Mouse (Mus musculus): ENCODE results near the gene Myl12a. TPM values are rescaled to one million over a fixed set of nuclear protein-coding genes. Genes with fewer than 3 reads are reported as not detected.

The Myl12a gene
- polyA plus RNA-seq, 1 experiment from 2014 or later = 292 TPM

GRCm38 (mm10) chr17:71008676-71009075 lies 6.0 kb upstream of the Myl12a start:
- Histone ChIP-seq H3K4me2 (replicated peaks) (no peak overlapping the region), H3K4me3 (no peak overlapping the region), H3K36me3 (no peaks in the 10 kb centered on the region), H3K9ac (no peak overlapping the region), H3K27me3 (replicated peaks) (no peaks in the 10 kb centered on the region), H3K4me1 (no peaks in the 10 kb centered on the region), H3K9me3 (no peaks in the 10 kb centered on the region), H3K27ac (no peak overlapping the region)
- no peak for ATAC-seq (ENCODE audit: low FRiP score, low read depth)
- WGBS = 85% methylated on average over 3 of the region's 3 CpGs

- no peaks in the 10 kb centered on the region for H3K36me3 ChIP-seq
- no peak overlapping the region for H3K4me2 ChIP-seq (replicated peaks)
- H3K4me1 ChIP-seq = peaks cover 9% of the 10 kb centered on the region; the same call in 1 of the 2 replicates
- no peaks in the 10 kb centered on the region for H3K27me3 ChIP-seq (replicated peaks)
- no peak overlapping the region for H3K9ac ChIP-seq
- ATAC-seq (ENCODE audit: low FRiP score, low read depth) = no peak
- H3K9me3 ChIP-seq = no peaks in the 10 kb centered on the region
- H3K27ac ChIP-seq = no peak overlapping the region
- H3K4me3 ChIP-seq = no peak overlapping the region
- WGBS = 87% methylated on average over 5 of the region's 5 CpGs
Measured at GRCm38 (mm10) chr17:71006976-71007375, 4.3 kb upstream of the Myl12a start.

GRCm38 (mm10) chr17:71004186-71004960 lies 1.7 kb upstream of the Myl12a start:
- ATAC-seq (ENCODE audit: low FRiP score, low read depth) = no peak
- Histone ChIP-seq H3K4me1 (peaks cover 18% of the 10 kb centered on the region; the same call in 1 of the 2 replicates), H3K4me2 (replicated peaks) (no peak overlapping the region), H3K4me3 (no peak overlapping the region), H3K9me3 (no peaks in the 10 kb centered on the region), H3K27me3 (replicated peaks) (no peaks in the 10 kb centered on the region), H3K27ac (no peak overlapping the region), H3K9ac (no peak overlapping the region), H3K36me3 (no peaks in the 10 kb centered on the region)
- 93% methylated on average over 10 of the region's 10 CpGs for WGBS

GRCm38 (mm10) chr17:71003721-71004120 lies 1.0 kb upstream of the Myl12a start:
- Histone ChIP-seq H3K4me1 (peaks cover 18% of the 10 kb centered on the region; the same call in 1 of the 2 replicates), H3K9me3 (no peaks in the 10 kb centered on the region), H3K4me2 (replicated peaks) (no peak overlapping the region), H3K36me3 (no peaks in the 10 kb centered on the region), H3K27me3 (replicated peaks) (no peaks in the 10 kb centered on the region), H3K4me3 (no peak overlapping the region), H3K27ac (no peak overlapping the region), H3K9ac (no peak overlapping the region)
- WGBS = 90% methylated on average over 2 of the region's 2 CpGs
- ATAC-seq (ENCODE audit: low FRiP score, low read depth) = no peak

- Histone ChIP-seq H3K36me3 (no peaks in the 10 kb centered on the region), H3K27me3 (replicated peaks) (no peaks in the 10 kb centered on the region), H3K4me3 (peak overlapping the region; percentile 89; the same call in 1 of the 2 replicates), H3K27ac (no peak overlapping the region), H3K4me1 (peaks cover 18% of the 10 kb centered on the region; the same call in 1 of the 2 replicates), H3K9ac (no peak overlapping the region), H3K4me2 (replicated peaks) (peak overlapping the region; percentile 68), H3K9me3 (no peaks in the 10 kb centered on the region)
- 68% methylated on average over 4 of the region's 4 CpGs for WGBS
- ATAC-seq (ENCODE audit: low FRiP score, low read depth) = no peak
Measured at GRCm38 (mm10) chr17:71003112-71003511, 434 bp upstream of the Myl12a start.

GRCm38 (mm10) chr17:71002081-71002743 lies 466 bp downstream of the Myl12a start, which contains the start of gene Myom1:
TSS of gene Myom1 (plus strand) at chr17:71002633.
- no peaks in the 10 kb centered on the region for H3K36me3 ChIP-seq

GRCm38 (mm10) chr17:71001699-71002080 lies 988 bp downstream of the Myl12a start:
- Histone ChIP-seq H3K27me3 (replicated peaks) (no peaks in the 10 kb centered on the region), H3K9ac (peak overlapping the region; percentile 84), H3K4me1 (peaks cover 18% of the 10 kb centered on the region; the same call in 1 of the 2 replicates), H3K27ac (peak overlapping the region; percentile 65), H3K9me3 (no peaks in the 10 kb centered on the region), H3K36me3 (no peaks in the 10 kb centered on the region), H3K4me2 (replicated peaks) (peak overlapping the region; percentile 68), H3K4me3 (peak overlapping the region; percentile 89)
- peak; percentile 62 for ATAC-seq (ENCODE audit: low FRiP score, low read depth)
- WGBS = under 1% methylated on average over 34 of the region's 43 CpGs

More at GRCm38 (mm10) chr17:71002081-71002743, 466 bp downstream of the Myl12a start, which contains the start of gene Myom1:
- peak within 1 kb of the TSS; percentile 65 for H3K27ac ChIP-seq
- H3K27me3 ChIP-seq (replicated peaks) = no peaks in the 10 kb centered on the region
- peak within 1 kb of the TSS; percentile 84 for H3K9ac ChIP-seq
- under 1% methylated on average over 65 of the region's 65 CpGs for WGBS
- peak within 1 kb of the TSS; percentile 68 for H3K4me2 ChIP-seq (replicated peaks)
- ATAC-seq (ENCODE audit: low FRiP score, low read depth) = peak; percentile 97
- peak within 1 kb of the TSS; percentile 89 for H3K4me3 ChIP-seq
- H3K9me3 ChIP-seq = no peaks in the 10 kb centered on the region
- peaks cover 18% of the 10 kb centered on the region; the same call in 1 of the 2 replicates for H3K4me1 ChIP-seq

GRCm38 (mm10) chr17:71001067-71001466 lies 1.6 kb downstream of the Myl12a start:
- H3K27ac ChIP-seq = no peak overlapping the region
- H3K4me2 ChIP-seq (replicated peaks) = peak overlapping the region; percentile 68
- peaks cover 4% of the 10 kb centered on the region; the same call in 1 of the 2 replicates for H3K36me3 ChIP-seq
- peak overlapping the region; percentile 89 for H3K4me3 ChIP-seq
- H3K4me1 ChIP-seq = peaks cover 18% of the 10 kb centered on the region; the same call in 1 of the 2 replicates
- H3K9ac ChIP-seq = 0 out of 2 replicates have a peak overlapping the region, but pooled peaks have one; percentile 84
- no peak for ATAC-seq (ENCODE audit: low FRiP score, low read depth)
- no peaks in the 10 kb centered on the region for H3K9me3 ChIP-seq
- H3K27me3 ChIP-seq (replicated peaks) = no peaks in the 10 kb centered on the region
- WGBS = 16% methylated on average over 6 of the region's 6 CpGs

- ATAC-seq (ENCODE audit: low FRiP score, low read depth) = no peak
- no peak overlapping the region for H3K4me3 ChIP-seq
- H3K27ac ChIP-seq = no peak overlapping the region
- peaks cover 18% of the 10 kb centered on the region; the same call in 1 of the 2 replicates for H3K4me1 ChIP-seq
- peak overlapping the region; percentile 41 for H3K4me2 ChIP-seq (replicated peaks)
- 83% methylated on average over 2 of the region's 2 CpGs for WGBS
- H3K36me3 ChIP-seq = peaks cover 11% of the 10 kb centered on the region; the same call in 1 of the 2 replicates
- H3K27me3 ChIP-seq (replicated peaks) = no peaks in the 10 kb centered on the region
- no peaks in the 10 kb centered on the region for H3K9me3 ChIP-seq
- 0 out of 2 replicates have a peak overlapping the region, but pooled peaks have one; percentile 8 for H3K9ac ChIP-seq
Measured at GRCm38 (mm10) chr17:71000255-71000654, 2.4 kb downstream of the Myl12a start.

- H3K4me1 ChIP-seq = peaks cover 18% of the 10 kb centered on the region; the same call in 1 of the 2 replicates
- H3K9me3 ChIP-seq = no peaks in the 10 kb centered on the region
- WGBS = 66% methylated on average over 5 of the region's 5 CpGs
- peaks cover 15% of the 10 kb centered on the region; the same call in 1 of the 2 replicates for H3K36me3 ChIP-seq
- H3K27ac ChIP-seq = no peak overlapping the region
- H3K4me2 ChIP-seq (replicated peaks) = no peak overlapping the region
- H3K27me3 ChIP-seq (replicated peaks) = no peaks in the 10 kb centered on the region
- H3K4me3 ChIP-seq = no peak overlapping the region
- H3K9ac ChIP-seq = no peak overlapping the region
- no peak for ATAC-seq (ENCODE audit: low FRiP score, low read depth)
Measured at GRCm38 (mm10) chr17:70999187-70999586, 3.5 kb downstream of the Myl12a start.

GRCm38 (mm10) chr17:70998400-70998975 lies 4.2 kb downstream of the Myl12a start:
- no peaks in the 10 kb centered on the region for H3K9me3 ChIP-seq
- no peak overlapping the region for H3K4me3 ChIP-seq
- 88% methylated on average over 9 of the region's 9 CpGs for WGBS
- no peaks in the 10 kb centered on the region for H3K27me3 ChIP-seq (replicated peaks)
- H3K36me3 ChIP-seq = peaks cover 19% of the 10 kb centered on the region; the same call in 1 of the 2 replicates
- H3K9ac ChIP-seq = no peak overlapping the region
- ATAC-seq (ENCODE audit: low FRiP score, low read depth) = no peak
- H3K4me1 ChIP-seq = peaks cover 18% of the 10 kb centered on the region; the same call in 1 of the 2 replicates
- no peak overlapping the region for H3K4me2 ChIP-seq (replicated peaks)
- no peak overlapping the region for H3K27ac ChIP-seq

GRCm38 (mm10) chr17:70997836-70998235 lies 4.8 kb downstream of the Myl12a start:
- Histone ChIP-seq H3K9me3 (no peaks in the 10 kb centered on the region), H3K9ac (no peak overlapping the region), H3K27ac (no peak overlapping the region), H3K27me3 (replicated peaks) (no peaks in the 10 kb centered on the region), H3K4me3 (no peak overlapping the region), H3K4me1 (peaks cover 11% of the 10 kb centered on the region; the same call in 1 of the 2 replicates), H3K36me3 (peaks cover 19% of the 10 kb centered on the region; the same call in 1 of the 2 replicates), H3K4me2 (replicated peaks) (no peak overlapping the region)
- WGBS = 86% methylated on average over 6 of the region's 6 CpGs
- ATAC-seq (ENCODE audit: low FRiP score, low read depth) = no peak

All from neural tube, embryonic 12.5 days (tissue).